Mouse (Mus musculus): ENCODE data around the gene Pbx2. TPM values are rescaled to one million over a fixed set of nuclear protein-coding genes. Genes with fewer than 3 reads are reported as not detected.

Gene Pbx2
- total RNA-seq, 2 experiments from 2014 or later, result 48.7 to 53.5 TPM

Other genes with a start within 250 kb of the Pbx2 start
- gene Btnl2, start 236.4 kb upstream of the Pbx2 start, total RNA-seq (2021), result under 1 TPM; 0.64 to 0.67 TPM
- gene Btnl1, start 214.1 kb upstream of the Pbx2 start, total RNA-seq (2021), result not detected
- 1 to 10 TPM in 1 of 2 experiments, under 1 TPM in 1; 0.88 to 1.1 TPM for gene BC051142, start 192.4 kb upstream of the Pbx2 start, total RNA-seq (2021)
- gene Btnl4, start 113.9 kb upstream of the Pbx2 start, total RNA-seq (2021), result not detected
- not detected for gene Btnl6, start 73.9 kb upstream of the Pbx2 start, total RNA-seq (2021)
- 10 to 100 TPM; 21.2 to 28.3 TPM for gene Notch4, start 27.0 kb upstream of the Pbx2 start, total RNA-seq (2021)
- 1 to 10 TPM; 4.6 to 5.3 TPM for gene Gpsm3, start 1.5 kb upstream of the Pbx2 start, total RNA-seq (2021)
- 1 to 10 TPM; 2.0 to 3.0 TPM for gene Ager, start 6.6 kb downstream of the Pbx2 start, total RNA-seq (2021)
- gene Rnf5, start 12.4 kb downstream of the Pbx2 start, total RNA-seq (2021), result 10 to 100 TPM; 23.8 to 24.1 TPM
- 10 to 100 TPM; 42.0 to 42.9 TPM for gene Agpat1, start 13.0 kb downstream of the Pbx2 start, total RNA-seq (2021)
- gene Egfl8, start 24.7 kb downstream of the Pbx2 start, total RNA-seq (2021), result 10 to 100 TPM; 20.7 to 23.1 TPM
- 10 to 100 TPM; 35.9 to 44.8 TPM for gene Ppt2, start 37.2 kb downstream of the Pbx2 start, total RNA-seq (2021)
- under 1 TPM; 0.34 to 0.76 TPM for gene Prrt1, start 38.3 kb downstream of the Pbx2 start, total RNA-seq (2021)
- gene Fkbpl, start 53.5 kb downstream of the Pbx2 start, total RNA-seq (2021), result 1 to 10 TPM; 8.1 to 8.3 TPM
- 10 to 100 TPM; 20.1 to 22.5 TPM for gene Atf6b, start 55.9 kb downstream of the Pbx2 start, total RNA-seq (2021)
- 100 to 1,000 TPM; 197 to 232 TPM for gene Tnxb, start 79.3 kb downstream of the Pbx2 start, total RNA-seq (2021)
- 1 to 10 TPM; 3.2 to 3.6 TPM for gene C4b, start 152.6 kb downstream of the Pbx2 start, total RNA-seq (2021)
- under 1 TPM; 0.16 to 0.34 TPM for gene Cyp21a1, start 213.3 kb downstream of the Pbx2 start, total RNA-seq (2021)
- 10 to 100 TPM; 12.7 to 15.1 TPM for gene Stk19, start 245.7 kb downstream of the Pbx2 start, total RNA-seq (2021)
- 10 to 100 TPM; 20.4 to 22.6 TPM for gene Dxo, start 245.8 kb downstream of the Pbx2 start, total RNA-seq (2021)

Measured in gastrocnemius, postnatal 4 days (tissue).